Mouse (Mus musculus): ENCODE measurements at regions not wholly inside any gene's neighbourhood (a gene's known extent, or its start where the extent isn't known, plus 50 kb on each side); places are given as distances from the start of the nearest gene placed in this dataset.

- H3K9ac ChIP-seq (ENCODE audit: low read depth, low read length), result no peak overlapping the region
- H3K4me3 ChIP-seq (ENCODE audit: insufficient read depth, low read depth, low read length), result no peak overlapping the region
- no peaks in the 10 kb centered on the region for H3K36me3 ChIP-seq (ENCODE audit: control insufficient read depth, insufficient read depth, low read length)
- DNase-seq (ENCODE audit: extremely low read depth, low read depth, low spot score), result peak; percentile 63
- no peak overlapping the region for H3K27ac ChIP-seq (replicated peaks; ENCODE audit: insufficient read depth, low read depth, low read length)
- peaks cover 2% of the 10 kb centered on the region; the same call in 1 of the 2 replicates for H3K27me3 ChIP-seq (ENCODE audit: control insufficient read depth, insufficient read depth, low read length)
- H3K4me1 ChIP-seq (ENCODE audit: control insufficient read depth, insufficient read depth, low read length), result no peaks in the 10 kb centered on the region
- TF ChIP-seq CTCF (IDR thresholded peaks at IDR 0.05; ENCODE audit: low read depth, low read length) (peak; percentile 61; the same call in 1 of the 2 replicates), POLR2A (IDR thresholded peaks at IDR 0.05; ENCODE audit: extremely low read depth, insufficient read depth, low read length) (no peak)
- H3K79me2 ChIP-seq (ENCODE audit: control insufficient read depth, insufficient read depth, low read length), result no peaks in the 10 kb centered on the region
Measured at GRCm38 (mm10) chr7:137783954-137784353, 346.5 kb downstream of the Glrx3 start.

DNA sequence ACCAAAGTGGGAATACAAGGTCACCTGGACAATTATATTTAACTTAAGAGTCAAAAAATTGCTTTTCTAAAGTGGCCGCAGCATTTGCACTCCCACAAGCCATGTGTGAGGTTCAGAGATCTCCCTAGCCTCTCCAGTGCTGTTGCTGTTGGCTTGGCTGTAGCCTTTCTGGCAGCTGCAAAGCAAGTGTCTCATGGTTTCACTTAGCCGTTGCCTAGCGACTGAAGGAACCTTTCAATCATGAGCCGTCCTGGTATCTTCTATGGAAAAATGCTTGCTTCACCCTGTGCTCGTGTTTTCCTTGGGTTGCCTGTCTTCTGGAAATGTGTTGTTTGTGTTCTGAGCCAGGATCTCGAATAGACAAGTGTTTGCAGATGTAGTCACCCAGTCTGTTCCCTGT lies 367.9 kb downstream of the Glrx3 start:
- no peak overlapping the region for H3K9ac ChIP-seq (ENCODE audit: low read depth, low read length)
- DNase-seq (ENCODE audit: extremely low read depth, low read depth, low spot score), result no peak
- H3K79me2 ChIP-seq (ENCODE audit: control insufficient read depth, insufficient read depth, low read length), result no peaks in the 10 kb centered on the region
- H3K4me3 ChIP-seq (ENCODE audit: insufficient read depth, low read depth, low read length), result no peak overlapping the region
- H3K36me3 ChIP-seq (ENCODE audit: control insufficient read depth, insufficient read depth, low read length), result no peaks in the 10 kb centered on the region
- no peaks in the 10 kb centered on the region for H3K27me3 ChIP-seq (ENCODE audit: control insufficient read depth, insufficient read depth, low read length)
- TF ChIP-seq CTCF (IDR thresholded peaks at IDR 0.05; ENCODE audit: low read depth, low read length) (no peak), POLR2A (IDR thresholded peaks at IDR 0.05; ENCODE audit: extremely low read depth, insufficient read depth, low read length) (no peak)
- no peaks in the 10 kb centered on the region for H3K4me1 ChIP-seq (ENCODE audit: control insufficient read depth, insufficient read depth, low read length)
- 53% methylated on average over 6 of the region's 6 CpGs for WGBS
- no peak overlapping the region for H3K27ac ChIP-seq (replicated peaks; ENCODE audit: insufficient read depth, low read depth, low read length)

GRCm38 (mm10) chr7:137812839-137813238 lies 375.4 kb downstream of the Glrx3 start:
- H3K9ac ChIP-seq (ENCODE audit: low read depth, low read length), result no peak overlapping the region
- 70% methylated on average over 3 of the region's 3 CpGs for WGBS
- H3K27me3 ChIP-seq (ENCODE audit: control insufficient read depth, insufficient read depth, low read length), result no peaks in the 10 kb centered on the region
- DNase-seq (ENCODE audit: extremely low read depth, low read depth, low spot score), result no peak
- no peaks in the 10 kb centered on the region for H3K36me3 ChIP-seq (ENCODE audit: control insufficient read depth, insufficient read depth, low read length)
- no peaks in the 10 kb centered on the region for H3K79me2 ChIP-seq (ENCODE audit: control insufficient read depth, insufficient read depth, low read length)
- no peaks in the 10 kb centered on the region for H3K4me1 ChIP-seq (ENCODE audit: control insufficient read depth, insufficient read depth, low read length)
- TF ChIP-seq POLR2A (IDR thresholded peaks at IDR 0.05; ENCODE audit: extremely low read depth, insufficient read depth, low read length), result no peak
- TF ChIP-seq CTCF (IDR thresholded peaks at IDR 0.05; ENCODE audit: low read depth, low read length), result no peak
- no peak overlapping the region for H3K27ac ChIP-seq (replicated peaks; ENCODE audit: insufficient read depth, low read depth, low read length)
- no peak overlapping the region for H3K4me3 ChIP-seq (ENCODE audit: insufficient read depth, low read depth, low read length)

GRCm38 (mm10) chr7:137840520-137840919 lies 403.1 kb downstream of the Glrx3 start:
- Histone ChIP-seq H3K27me3 (ENCODE audit: control insufficient read depth, insufficient read depth, low read length) (no peaks in the 10 kb centered on the region; the same call in 1 of the 2 replicates), H3K4me3 (ENCODE audit: insufficient read depth, low read depth, low read length) (no peak overlapping the region), H3K9ac (ENCODE audit: low read depth, low read length) (no peak overlapping the region), H3K27ac (replicated peaks; ENCODE audit: insufficient read depth, low read depth, low read length) (no peak overlapping the region), H3K4me1 (ENCODE audit: control insufficient read depth, insufficient read depth, low read length) (no peaks in the 10 kb centered on the region), H3K36me3 (ENCODE audit: control insufficient read depth, insufficient read depth, low read length) (no peaks in the 10 kb centered on the region), H3K79me2 (ENCODE audit: control insufficient read depth, insufficient read depth, low read length) (no peaks in the 10 kb centered on the region)
- no peak for DNase-seq (ENCODE audit: extremely low read depth, low read depth, low spot score)
- no peak for TF ChIP-seq POLR2A (IDR thresholded peaks at IDR 0.05; ENCODE audit: extremely low read depth, insufficient read depth, low read length)
- TF ChIP-seq CTCF (IDR thresholded peaks at IDR 0.05; ENCODE audit: low read depth, low read length), result no peak
- 78% methylated on average over 2 of the region's 2 CpGs for WGBS

- no peak for DNase-seq (ENCODE audit: extremely low read depth, low read depth, low spot score)
- no peaks in the 10 kb centered on the region; the same call in 1 of the 2 replicates for H3K27me3 ChIP-seq (ENCODE audit: control insufficient read depth, insufficient read depth, low read length)
- no peak overlapping the region for H3K27ac ChIP-seq (replicated peaks; ENCODE audit: insufficient read depth, low read depth, low read length)
- no peak overlapping the region for H3K4me3 ChIP-seq (ENCODE audit: insufficient read depth, low read depth, low read length)
- H3K79me2 ChIP-seq (ENCODE audit: control insufficient read depth, insufficient read depth, low read length), result no peaks in the 10 kb centered on the region
- H3K9ac ChIP-seq (ENCODE audit: low read depth, low read length), result no peak overlapping the region
- TF ChIP-seq POLR2A (IDR thresholded peaks at IDR 0.05; ENCODE audit: extremely low read depth, insufficient read depth, low read length) (no peak), CTCF (IDR thresholded peaks at IDR 0.05; ENCODE audit: low read depth, low read length) (no peak)
- no peaks in the 10 kb centered on the region for H3K36me3 ChIP-seq (ENCODE audit: control insufficient read depth, insufficient read depth, low read length)
- 69% methylated on average over 5 of the region's 5 CpGs for WGBS
- H3K4me1 ChIP-seq (ENCODE audit: control insufficient read depth, insufficient read depth, low read length), result no peaks in the 10 kb centered on the region
Measured at GRCm38 (mm10) chr7:137841044-137841443, 403.6 kb downstream of the Glrx3 start.

GRCm38 (mm10) chr7:137841456-137842100 lies 404.2 kb downstream of the Glrx3 start:
- Histone ChIP-seq H3K79me2 (ENCODE audit: control insufficient read depth, insufficient read depth, low read length) (no peaks in the 10 kb centered on the region), H3K27me3 (ENCODE audit: control insufficient read depth, insufficient read depth, low read length) (no peaks in the 10 kb centered on the region; the same call in 1 of the 2 replicates), H3K36me3 (ENCODE audit: control insufficient read depth, insufficient read depth, low read length) (no peaks in the 10 kb centered on the region), H3K9ac (ENCODE audit: low read depth, low read length) (no peak overlapping the region), H3K4me1 (ENCODE audit: control insufficient read depth, insufficient read depth, low read length) (no peaks in the 10 kb centered on the region), H3K27ac (replicated peaks; ENCODE audit: insufficient read depth, low read depth, low read length) (no peak overlapping the region), H3K4me3 (ENCODE audit: insufficient read depth, low read depth, low read length) (no peak overlapping the region)
- TF ChIP-seq POLR2A (IDR thresholded peaks at IDR 0.05; ENCODE audit: extremely low read depth, insufficient read depth, low read length) (no peak), CTCF (IDR thresholded peaks at IDR 0.05; ENCODE audit: low read depth, low read length) (no peak)
- WGBS, result 63% methylated on average over 8 of the region's 8 CpGs
- DNase-seq (ENCODE audit: extremely low read depth, low read depth, low spot score), result no peak
